Mouse (Mus musculus) ES-CJ7 (cell line): ENCODE measurements at regions not wholly inside any gene's neighbourhood (a gene's known extent, or its start where the extent isn't known, plus 50 kb on each side); places are given as distances from the start of the nearest gene placed in this dataset.

Experiments used
- DNase-seq: peaks from one replicate; pipeline ENCODE4 v3.0.0; 2011; ENCODE audit warnings: low read depth, low spot score

DNA sequence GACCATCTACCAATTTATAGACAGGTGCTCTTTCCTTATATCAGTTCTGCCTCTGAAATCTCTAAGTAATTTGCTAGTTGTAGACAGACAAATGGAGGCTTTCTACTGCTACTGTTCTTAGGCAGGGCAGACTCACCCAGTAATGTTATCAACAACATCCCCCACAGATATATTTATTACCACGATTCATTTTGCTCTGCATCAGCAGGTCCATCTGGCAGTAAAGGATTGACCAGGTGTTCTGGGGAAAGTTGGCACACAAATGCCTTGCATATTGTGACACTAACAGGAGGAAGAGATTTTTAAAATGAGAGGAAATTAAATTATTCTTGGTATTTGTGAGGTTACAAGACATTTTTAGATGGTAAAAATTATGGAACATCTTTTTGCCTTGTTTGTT lies 627.3 kb upstream of the Tmprss15 start:
- no peak for DNase-seq

- no peak for DNase-seq
Observed at GRCm38 (mm10) chr16:79692444-79692843, 601.5 kb upstream of the Tmprss15 start.

- no peak for DNase-seq
Observed at GRCm38 (mm10) chr16:79651162-79651741, 560.4 kb upstream of the Tmprss15 start.

DNA sequence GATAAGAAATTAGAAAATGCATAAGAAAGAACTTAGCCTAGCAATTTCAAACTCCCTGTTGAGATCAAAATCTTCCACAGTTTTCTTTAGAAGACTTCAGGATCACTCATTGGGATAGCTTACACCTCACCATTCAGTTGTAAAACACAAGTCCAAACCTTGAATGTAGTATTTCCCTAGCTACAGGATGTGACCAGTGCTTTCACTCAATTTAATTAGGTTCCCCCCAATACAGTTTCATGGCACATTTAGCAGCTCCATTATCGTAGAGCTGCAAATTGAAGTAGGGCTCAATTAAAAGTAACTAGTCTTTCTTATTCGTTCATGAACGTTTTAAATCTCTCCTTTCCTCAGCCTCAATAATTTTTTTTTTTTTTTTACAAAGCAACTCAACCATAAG lies 550.0 kb upstream of the Tmprss15 start:
- no peak for DNase-seq

GRCm38 (mm10) chr16:79627139-79627538 lies 536.2 kb upstream of the Tmprss15 start:
- DNase-seq, result no peak

- no peak for DNase-seq
Observed at GRCm38 (mm10) chr16:79611002-79611401, 520.1 kb upstream of the Tmprss15 start.

DNA sequence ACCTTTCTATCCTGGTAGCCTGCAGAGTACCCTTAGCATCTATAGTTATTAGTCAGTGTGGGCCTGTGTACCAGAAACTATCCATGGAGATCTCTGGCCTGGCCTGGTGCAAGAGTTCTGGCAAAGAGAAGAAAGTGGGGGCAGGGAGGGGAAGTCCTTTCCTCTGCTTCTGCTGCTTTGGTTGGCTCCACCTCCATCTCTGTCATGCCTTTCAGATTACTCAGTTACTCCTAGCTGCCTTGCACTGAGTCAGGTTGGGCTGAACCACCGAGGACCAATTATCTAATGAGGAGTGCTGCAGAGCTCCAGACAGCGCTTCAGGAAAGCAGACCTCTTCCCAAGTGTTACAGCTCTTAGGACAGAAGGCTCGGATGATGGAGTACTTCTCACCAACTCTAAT lies 500.0 kb upstream of the Tmprss15 start:
- DNase-seq, result no peak

DNA sequence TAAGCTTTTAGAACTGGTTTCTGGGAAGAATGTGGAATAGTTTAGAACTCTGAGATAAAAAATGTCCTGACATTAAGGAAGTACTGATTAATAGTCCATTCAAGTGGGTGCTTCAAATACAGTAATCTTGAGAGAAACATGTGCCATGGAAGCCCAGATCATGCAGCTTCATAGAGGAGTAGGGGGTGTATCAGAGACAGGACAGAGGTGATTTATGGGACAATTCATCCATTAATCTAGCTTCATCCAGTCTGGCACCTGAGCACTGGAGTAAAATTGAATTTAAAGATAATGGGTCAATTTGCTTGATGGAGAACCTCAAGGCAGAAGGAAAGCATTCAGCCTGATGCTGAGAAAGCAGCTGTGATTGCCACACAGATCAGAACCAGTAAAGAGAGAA lies 494.8 kb upstream of the Tmprss15 start:
- DNase-seq, result no peak

DNA sequence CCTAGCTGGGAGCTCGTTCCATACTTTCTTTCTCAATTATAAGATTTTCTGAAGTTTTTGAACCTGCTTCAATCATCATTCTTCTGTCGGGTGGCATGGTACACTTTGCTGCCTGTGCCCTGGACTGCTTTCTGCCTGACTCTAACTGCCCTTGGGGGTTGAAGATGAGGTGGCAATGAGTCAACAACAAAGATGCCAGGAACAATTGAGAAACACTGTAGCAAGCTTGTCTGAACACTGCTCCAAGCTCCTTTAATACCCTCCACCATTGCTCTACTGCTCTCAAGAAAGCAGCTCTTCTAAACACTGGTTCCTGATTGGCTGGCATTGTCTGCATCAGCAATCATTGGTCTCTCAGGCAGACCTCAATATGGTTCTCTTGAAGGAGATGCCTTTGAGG lies 480.0 kb upstream of the Tmprss15 start:
- no peak for DNase-seq

- DNase-seq, result peak; percentile 55
Observed at GRCm38 (mm10) chr16:79534370-79534769, 443.5 kb upstream of the Tmprss15 start.

DNA sequence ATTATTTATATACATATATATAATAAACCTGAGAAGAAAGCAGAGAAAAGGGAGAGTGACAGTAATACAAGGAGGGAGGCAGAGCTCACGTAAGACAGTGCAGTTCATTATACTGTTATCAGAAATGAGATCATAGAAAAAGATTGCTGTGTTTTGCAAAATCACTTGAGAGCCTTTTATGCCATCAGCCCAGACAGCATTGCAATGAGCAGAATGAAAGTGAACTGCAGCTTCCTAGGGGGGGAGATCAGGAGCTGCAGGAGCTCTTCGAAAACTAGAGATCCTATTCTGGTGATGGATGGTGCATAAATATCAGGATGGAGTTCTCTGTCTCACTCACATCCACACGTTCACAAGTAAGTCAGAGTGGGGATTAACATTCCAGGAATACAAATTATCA lies 401.6 kb upstream of the Tmprss15 start:
- no peak for DNase-seq

- no peak for DNase-seq
Observed at GRCm38 (mm10) chr16:79450871-79451270, 360.0 kb upstream of the Tmprss15 start.

- DNase-seq, result no peak
Observed at GRCm38 (mm10) chr16:79449732-79450131, 358.8 kb upstream of the Tmprss15 start.

GRCm38 (mm10) chr16:79407385-79407784 lies 316.5 kb upstream of the Tmprss15 start:
- no peak for DNase-seq

GRCm38 (mm10) chr16:79406216-79406615 lies 315.3 kb upstream of the Tmprss15 start:
- DNase-seq, result no peak

DNA sequence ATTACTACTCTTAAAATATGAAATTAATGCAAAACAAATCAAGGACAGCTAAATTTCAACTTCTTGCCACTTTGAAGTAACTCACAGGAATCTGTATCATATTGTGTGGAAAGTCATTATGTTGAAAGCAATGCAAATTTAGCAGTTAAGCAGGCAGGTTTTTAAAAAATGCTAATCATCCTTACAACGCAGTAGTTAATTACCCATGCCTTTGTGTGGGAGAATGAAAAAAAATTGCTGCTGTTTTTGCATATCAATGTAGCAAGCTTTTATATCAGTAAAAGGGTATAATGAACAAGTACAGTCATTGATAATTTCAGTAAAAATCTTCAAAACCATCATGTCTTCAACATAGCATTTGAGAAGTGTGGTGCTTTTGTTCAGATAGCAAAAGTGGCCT lies 313.2 kb upstream of the Tmprss15 start:
- no peak for DNase-seq

- DNase-seq, result no peak
Observed at GRCm38 (mm10) chr16:79400100-79400499, 309.2 kb upstream of the Tmprss15 start.

DNA sequence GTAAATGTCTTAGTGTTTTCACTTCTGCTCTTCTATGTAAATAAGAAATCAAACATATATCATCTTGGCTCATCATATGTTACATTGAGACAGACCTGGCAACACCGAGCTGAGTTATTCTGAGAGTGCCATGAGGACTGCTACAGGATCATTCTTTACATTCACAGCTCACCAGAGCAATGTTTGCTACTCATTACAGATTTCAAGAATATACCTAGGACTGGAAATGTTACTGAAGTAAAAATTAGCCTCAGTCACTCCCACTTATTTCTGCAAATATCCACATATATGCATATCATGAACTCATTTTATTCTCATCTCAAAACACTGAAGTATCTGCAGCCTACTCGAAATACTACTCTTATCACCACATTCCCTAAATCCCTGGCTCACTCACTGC lies 307.6 kb upstream of the Tmprss15 start:
- DNase-seq, result no peak

- DNase-seq, result peak; percentile 3
Observed at GRCm38 (mm10) chr16:79394425-79394824, 303.5 kb upstream of the Tmprss15 start.

GRCm38 (mm10) chr16:79386421-79386820 lies 295.5 kb upstream of the Tmprss15 start:
- no peak for DNase-seq

GRCm38 (mm10) chr16:79350127-79350526 lies 259.2 kb upstream of the Tmprss15 start:
- no peak for DNase-seq

GRCm38 (mm10) chr16:79342453-79342852 lies 251.6 kb upstream of the Tmprss15 start:
- DNase-seq, result no peak

DNA sequence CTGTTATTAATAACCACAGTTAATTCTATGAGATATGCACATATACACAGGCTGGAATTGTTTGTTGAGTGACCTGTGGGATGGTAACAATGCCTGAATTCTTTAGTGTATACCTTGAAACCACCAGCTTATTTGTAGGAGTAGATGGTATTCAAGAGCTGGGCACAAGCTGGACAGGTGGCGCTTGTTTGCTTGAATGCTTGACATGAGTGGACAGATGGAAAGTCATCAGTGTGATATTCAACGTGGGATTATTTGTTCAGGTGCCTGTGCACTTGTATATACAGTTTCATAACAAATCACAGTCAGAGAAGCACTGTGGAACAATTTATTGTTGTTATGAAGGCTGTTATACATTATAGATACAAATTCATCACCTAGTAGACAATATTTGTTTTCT lies 245.5 kb upstream of the Tmprss15 start:
- DNase-seq, result no peak

- no peak for DNase-seq
Observed at GRCm38 (mm10) chr16:79336016-79336415, 245.1 kb upstream of the Tmprss15 start.
